Mouse (Mus musculus) colon, adult 2 months (tissue): ENCODE results near the gene Slfnl1. TPM values are rescaled to one million over a fixed set of nuclear protein-coding genes. Genes with fewer than 3 reads are reported as not detected.

Experiments
- polyA plus RNA-seq: library from polyadenylated mRNA; depleted of rRNA; stranded (reverse); fragments of >200 nt; gene quantifications from 2 replicates; pipeline ENCODE4 v1.2.3, GENCODE M21; 2012; rRNA removed

Gene Slfnl1
- polyA plus RNA-seq: 0.08 and 0.20 TPM in 2 replicates

GRCm38 (mm10) chr4:120531986-120532385 is at the start of gene Slfnl1:
Gene Slfnl1, plus strand, starts transcription at chr4:120532231.

GRCm38 (mm10) chr4:120569486-120570437 is 37.7 kb downstream of the Slfnl1 start, which contains the start of gene Ctps:
Gene Ctps, minus strand, starts transcription at chr4:120570276.

Other genes starting within 250 kb of the Slfnl1 start
- gene Foxo6, start 244.9 kb upstream of the Slfnl1 start, polyA plus RNA-seq: 2.5 and 4.8 TPM in 2 replicates
- gene Scmh1, start 127.0 kb upstream of the Slfnl1 start, polyA plus RNA-seq: 25.5 and 31.4 TPM in 2 replicates
- gene Ctps, start 38.0 kb downstream of the Slfnl1 start, polyA plus RNA-seq: 4.1 and 5.0 TPM in 2 replicates
- not detected in 2 replicates for gene Gm8439, start 56.5 kb downstream of the Slfnl1 start, polyA plus RNA-seq
- gene Cited4, start 134.3 kb downstream of the Slfnl1 start, polyA plus RNA-seq: 29.5 and 37.0 TPM in 2 replicates
- 8.5 and 9.1 TPM in 2 replicates for gene Kcnq4, start 216.4 kb downstream of the Slfnl1 start, polyA plus RNA-seq